Mouse (Mus musculus): Measurements from ENCODE around the gene Igsf3. TPM values are rescaled to one million over a fixed set of nuclear protein-coding genes. Genes with fewer than 3 reads are reported as not detected.

Gene Igsf3
- total and polyA plus RNA-seq, 3 experiments = not detected

DNA sequence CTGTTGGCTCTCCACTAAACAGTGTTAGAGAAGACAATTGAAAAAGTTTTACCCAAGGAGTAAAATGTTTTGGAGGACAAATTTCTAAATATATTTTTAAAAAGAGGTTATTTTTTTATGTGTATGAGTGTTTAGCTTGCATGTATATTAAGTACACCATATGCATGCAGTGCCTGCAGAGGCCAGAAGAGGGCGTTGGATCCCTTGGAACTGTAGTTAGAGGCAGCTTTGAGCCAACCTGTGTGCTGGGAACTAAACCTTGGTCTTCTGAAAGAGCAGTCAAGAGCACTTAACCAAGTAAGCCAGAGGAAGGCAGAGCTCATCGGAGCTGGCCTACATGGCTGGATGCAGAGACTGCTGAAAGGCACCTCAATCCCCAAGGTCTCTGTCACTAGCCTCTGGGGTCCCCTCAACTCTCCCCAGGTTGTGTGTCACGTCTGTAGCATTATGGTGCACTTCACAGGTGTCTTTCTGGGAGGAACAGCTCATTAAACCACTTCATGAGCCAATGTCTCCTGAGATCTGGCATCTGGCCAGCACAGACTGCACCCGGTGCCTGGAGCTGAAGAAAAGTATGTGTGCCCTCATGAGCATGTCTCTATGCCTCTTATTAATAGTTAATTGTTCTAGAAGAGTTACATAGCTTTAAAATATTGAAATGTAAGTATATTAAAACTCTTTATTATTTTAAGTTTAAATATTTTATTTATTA is 109.3 kb downstream of the Igsf3 start:
- Histone ChIP-seq H3K4me1 (ENCODE audit: control insufficient read depth in 1 of 2, insufficient read depth in 2 of 2, low read length in 2 of 2) (no peaks in the 10 kb centered on the region), H3K36me3 (ENCODE audit: control insufficient read depth in 1 of 2, insufficient read depth in 2 of 2, low read length in 2 of 2) (no peaks in the 10 kb centered on the region), H3K27ac (ENCODE audit: control insufficient read depth, low read depth, low read length) (no peak overlapping the region), H3K4me3 (ENCODE audit: control insufficient read depth in 1 of 2, insufficient read depth in 1 of 2, low read depth in 2 of 2, low read length in 2 of 2) (no peak overlapping the region), H3K27me3 (ENCODE audit: control insufficient read depth in 1 of 2, insufficient read depth in 2 of 2, low read length in 2 of 2) (no peaks in the 10 kb centered on the region), H3K9ac (ENCODE audit: control insufficient read depth, low read depth, low read length, poor library complexity, severe bottlenecking) (no peak overlapping the region), H3K9me3 (replicated peaks; ENCODE audit: insufficient read depth, low read length) (no peaks in the 10 kb centered on the region), H3K79me2 (ENCODE audit: control insufficient read depth, insufficient read depth, low read length, poor library complexity) (no peaks in the 10 kb centered on the region)
- TF ChIP-seq SMC3 (IDR thresholded peaks at IDR 0.05; ENCODE audit: low read depth, low read length) (no peak), ZKSCAN1 (IDR thresholded peaks at IDR 0.05; ENCODE audit: low read depth, low read length) (no peak), GATA1 (IDR thresholded peaks at IDR 0.05; ENCODE audit: low read depth, low read length) (no peak), JUND (IDR thresholded peaks at IDR 0.05; ENCODE audit: low read depth, low read length) (no peak), CTCF (IDR thresholded peaks at IDR 0.05 in 2 of 3, conservative IDR thresholded peaks at IDR 0.05 in 1 of 3; ENCODE audit: control insufficient read depth in 1 of 3, insufficient read depth in 1 of 3, low read depth in 2 of 3, low read length in 3 of 3, poor library complexity in 1 of 3, severe bottlenecking in 1 of 3) (peak; percentile 13 to 21 (median 19); a peak in 2 of 6 replicates), MYB (IDR thresholded peaks at IDR 0.05; ENCODE audit: low read depth, low read length) (no peak)
- DNase-seq (ENCODE audit: low read depth, low spot score) = peak; percentile 13

DNA sequence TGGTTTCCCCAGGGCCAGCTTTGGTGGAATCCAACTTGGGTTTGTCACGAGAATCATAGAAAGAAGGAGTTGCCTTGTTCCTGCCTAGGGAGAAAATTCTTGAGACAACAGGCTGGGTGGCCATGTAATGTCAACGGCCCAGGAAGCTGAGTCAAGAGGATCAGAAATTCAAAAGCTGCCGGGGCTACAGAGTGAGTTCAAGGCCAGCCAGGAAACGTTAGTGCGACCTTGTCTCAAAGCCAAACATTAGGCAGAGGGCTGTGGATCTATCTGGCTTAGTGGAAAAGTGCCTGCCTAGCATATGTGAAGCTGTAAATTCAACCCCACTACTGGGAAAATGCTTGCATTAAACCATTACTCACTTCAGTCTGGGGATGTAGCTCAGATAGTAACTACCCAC is 110.6 kb downstream of the Igsf3 start:
- H3K9ac ChIP-seq (ENCODE audit: control insufficient read depth, low read depth, low read length, poor library complexity, severe bottlenecking) = no peak overlapping the region
- no peaks in the 10 kb centered on the region for H3K79me2 ChIP-seq (ENCODE audit: control insufficient read depth, insufficient read depth, low read length, poor library complexity)
- no peak overlapping the region for H3K27ac ChIP-seq (ENCODE audit: control insufficient read depth, low read depth, low read length)
- no peaks in the 10 kb centered on the region for H3K9me3 ChIP-seq (replicated peaks; ENCODE audit: insufficient read depth, low read length)
- H3K4me1 ChIP-seq (ENCODE audit: control insufficient read depth in 1 of 2, insufficient read depth in 2 of 2, low read length in 2 of 2) = peaks cover 0 to under 1% of the 10 kb centered on the region in 2 experiments; a peak in 1 of 4 replicates
- no peak overlapping the region for H3K4me3 ChIP-seq (ENCODE audit: control insufficient read depth in 1 of 2, insufficient read depth in 1 of 2, low read depth in 2 of 2, low read length in 2 of 2)
- TF ChIP-seq GABPA (IDR thresholded peaks at IDR 0.05; ENCODE audit: low read depth, low read length) (no peak), ELF1 (IDR thresholded peaks at IDR 0.05; ENCODE audit: low read depth, low read length) (no peak), MYB (IDR thresholded peaks at IDR 0.05; ENCODE audit: low read depth, low read length) (no peak), TCF12 (IDR thresholded peaks at IDR 0.05; ENCODE audit: low read depth, low read length) (no peak), ZKSCAN1 (IDR thresholded peaks at IDR 0.05; ENCODE audit: low read depth, low read length) (no peak), NRF1 (IDR thresholded peaks at IDR 0.05; ENCODE audit: insufficient read depth, low read depth, low read length, poor library complexity, severe bottlenecking) (no peak), TAL1 (IDR thresholded peaks at IDR 0.05; ENCODE audit: low read length) (no peak), CHD1 (IDR thresholded peaks at IDR 0.05; ENCODE audit: low read depth, low read length) (no peak), UBTF (IDR thresholded peaks at IDR 0.05; ENCODE audit: borderline replicate concordance, insufficient read depth, low read depth, low read length) (no peak)
- H3K27me3 ChIP-seq (ENCODE audit: control insufficient read depth in 1 of 2, insufficient read depth in 2 of 2, low read length in 2 of 2) = no peaks in the 10 kb centered on the region
- H3K36me3 ChIP-seq (ENCODE audit: control insufficient read depth in 1 of 2, insufficient read depth in 2 of 2, low read length in 2 of 2) = no peaks in the 10 kb centered on the region
- DNase-seq (ENCODE audit: low read depth, low spot score) = no peak

DNA sequence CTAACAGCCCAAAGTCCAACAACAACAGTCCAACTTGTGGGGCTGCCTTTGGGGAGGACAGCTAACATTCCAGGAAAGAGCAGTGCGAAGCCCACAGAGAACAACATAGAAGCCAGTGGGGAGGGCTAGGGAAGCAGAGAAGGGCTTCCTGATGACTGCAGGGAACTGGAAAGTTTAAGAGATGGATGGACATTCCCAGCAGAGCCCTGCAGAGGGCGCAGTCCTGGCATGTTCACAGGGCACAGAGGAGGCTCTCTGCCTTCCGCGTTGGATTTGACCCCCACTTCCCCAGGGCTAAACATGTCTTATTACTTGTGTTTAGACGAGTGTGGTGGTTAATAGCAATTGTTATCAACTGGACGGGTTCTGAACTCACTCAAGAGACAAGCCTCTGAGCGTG is 111.3 kb downstream of the Igsf3 start:
- TF ChIP-seq KAT2A (conservative IDR thresholded peaks at IDR 0.05; ENCODE audit: low read depth, low read length) = no peak
- peak; percentile 14 to 41 (median 18); a peak in 4 of 6 replicates for TF ChIP-seq CTCF (IDR thresholded peaks at IDR 0.05 in 2 of 3, conservative IDR thresholded peaks at IDR 0.05 in 1 of 3; ENCODE audit: control insufficient read depth in 1 of 3, insufficient read depth in 1 of 3, low read depth in 2 of 3, low read length in 3 of 3, poor library complexity in 1 of 3, severe bottlenecking in 1 of 3)
- Histone ChIP-seq H3K4me1 (ENCODE audit: control insufficient read depth in 1 of 2, insufficient read depth in 2 of 2, low read length in 2 of 2) (peaks cover 0 to 5% of the 10 kb centered on the region in 2 experiments; a peak in 1 of 4 replicates), H3K27me3 (ENCODE audit: control insufficient read depth in 1 of 2, insufficient read depth in 2 of 2, low read length in 2 of 2) (no peaks in the 10 kb centered on the region), H3K4me3 (ENCODE audit: control insufficient read depth in 1 of 2, insufficient read depth in 1 of 2, low read depth in 2 of 2, low read length in 2 of 2) (no peak overlapping the region), H3K79me2 (ENCODE audit: control insufficient read depth, insufficient read depth, low read length, poor library complexity) (no peaks in the 10 kb centered on the region), H3K9ac (ENCODE audit: control insufficient read depth, low read depth, low read length, poor library complexity, severe bottlenecking) (no peak overlapping the region), H3K9me3 (replicated peaks; ENCODE audit: insufficient read depth, low read length) (no peaks in the 10 kb centered on the region), H3K36me3 (ENCODE audit: control insufficient read depth in 1 of 2, insufficient read depth in 2 of 2, low read length in 2 of 2) (no peaks in the 10 kb centered on the region), H3K27ac (ENCODE audit: control insufficient read depth, low read depth, low read length) (no peak overlapping the region)
- DNase-seq (ENCODE audit: low read depth, low spot score) = no peak
